Mouse (Mus musculus) liver, embryonic 15.5 days (tissue): ENCODE data around the gene Aamdc. TPM values are rescaled to one million over a fixed set of nuclear protein-coding genes. Genes with fewer than 3 reads are reported as not detected.

ENCODE experiments used
- ATAC-seq: fragments of 200-750 bp; cut with Nextera tagmentation; 2 replicates; pipeline ENCODE4 v1.8.0; 2017; ENCODE audit warnings: moderate number of reproducible peaks, mild to moderate bottlenecking, moderate library complexity; ENCODE audit not compliant: insufficient read depth
- H3K27ac ChIP-seq: fragments of 300-500 bp; sonication (generic); replicated peaks from 2 replicates; pipeline ENCODE4 v1.5.1; 2015; ENCODE audit warnings: mild to moderate bottlenecking, inconsistent platforms
- H3K27me3 ChIP-seq: fragments of 300-500 bp; sonication (generic); 2 replicates; pipeline ENCODE4 v1.6.1; 2015; ENCODE audit warnings: mild to moderate bottlenecking, inconsistent platforms
- H3K36me3 ChIP-seq: fragments of 300-500 bp; sonication (generic); replicated peaks from 2 replicates; pipeline ENCODE4 v1.6.1; 2015; ENCODE audit warnings: moderate library complexity, mild to moderate bottlenecking, inconsistent platforms
- H3K4me1 ChIP-seq: fragments of 300-500 bp; sonication (generic); replicated peaks from 2 replicates; pipeline ENCODE4 v1.6.1; 2015; ENCODE audit warnings: inconsistent platforms
- H3K4me2 ChIP-seq: fragments of 300-500 bp; sonication (generic); 2 replicates; pipeline ENCODE4 v1.6.1; 2015; ENCODE audit warnings: moderate library complexity, mild to moderate bottlenecking, inconsistent platforms
- H3K4me3 ChIP-seq: fragments of 300-500 bp; sonication (generic); replicated peaks from 2 replicates; pipeline ENCODE4 v1.5.1; 2015; ENCODE audit warnings: mild to moderate bottlenecking, inconsistent platforms
- H3K9ac ChIP-seq: fragments of 300-500 bp; sonication (generic); 2 replicates; pipeline ENCODE4 v1.6.1; 2015; ENCODE audit warnings: moderate library complexity, mild to moderate bottlenecking, inconsistent platforms
- H3K9me3 ChIP-seq: fragments of 300-500 bp; sonication (generic); replicated peaks from 2 replicates; pipeline ENCODE4 v1.6.1; 2016; ENCODE audit warnings: inconsistent platforms
- WGBS: fragments of 180-500 bp; shearing (Covaris S2); methylation state at CpG from one replicate; pipeline ENCODE4 v1.1.7; 2015; ENCODE audit warnings: mixed read lengths; ENCODE audit not compliant: insufficient replicate concordance; 5-methylcytosine and 5-hydroxymethylcytosine counted together
- polyA plus RNA-seq: library from polyadenylated mRNA; unstranded; fragments of >200 nt; fragmentation: Nextera tagmentation; extraction: Ambion mirVana; gene quantifications from 2 replicates; pipeline ENCODE4 v1.2.1, GENCODE M21; 2015

Aamdc gene
- polyA plus RNA-seq, 1 experiment from 2014 or later: 16.6 TPM

GRCm38 (mm10) chr7:97514786-97515185, 64.5 kb downstream of the Aamdc start:
- H3K36me3 ChIP-seq: peaks cover 60% of the 10 kb centered on the region
- H3K4me3 ChIP-seq: no peak overlapping the region
- ATAC-seq: no peak
- H3K27ac ChIP-seq: no peak overlapping the region
- no peaks in the 10 kb centered on the region for H3K4me1 ChIP-seq
- 63% methylated on average over 1 of the region's 1 CpGs for WGBS
- no peak overlapping the region for H3K9ac ChIP-seq
- no peaks in the 10 kb centered on the region for H3K9me3 ChIP-seq
- H3K4me2 ChIP-seq: no peak overlapping the region
- H3K27me3 ChIP-seq: no peaks in the 10 kb centered on the region

- Histone ChIP-seq H3K27me3 (no peaks in the 10 kb centered on the region), H3K4me1 (no peaks in the 10 kb centered on the region), H3K9me3 (no peaks in the 10 kb centered on the region), H3K36me3 (peaks cover 28% of the 10 kb centered on the region), H3K27ac (no peak overlapping the region), H3K9ac (no peak overlapping the region), H3K4me2 (no peak overlapping the region), H3K4me3 (no peak overlapping the region)
- no peak for ATAC-seq
- 72% methylated on average over 5 of the region's 5 CpGs for WGBS
Observed at GRCm38 (mm10) chr7:97500555-97501209, 78.6 kb downstream of the Aamdc start.

Other genes starting within 250 kb of the Aamdc start
- gene Usp35, start 247.5 kb downstream of the Aamdc start, polyA plus RNA-seq: 0.07 and 0.16 TPM in 2 replicates
- gene Kctd21, start 247.2 kb downstream of the Aamdc start, polyA plus RNA-seq: 1.2 TPM in 2 replicates
- gene Alg8, start 207.9 kb downstream of the Aamdc start, polyA plus RNA-seq: 31.0 and 31.8 TPM in 2 replicates
- gene Ndufc2, start 179.5 kb downstream of the Aamdc start, polyA plus RNA-seq: 132 and 164 TPM in 2 replicates
- 0.32 and 0.68 TPM in 2 replicates for gene Thrsp, start 161.8 kb downstream of the Aamdc start, polyA plus RNA-seq
- 9.3 and 12.0 TPM in 2 replicates for gene Kctd14, start 128.2 kb downstream of the Aamdc start, polyA plus RNA-seq
- 18.4 and 19.8 TPM in 2 replicates for gene Ints4, start 98.5 kb downstream of the Aamdc start, polyA plus RNA-seq
- gene Rsf1, start 392 bp upstream of the Aamdc start, polyA plus RNA-seq: 5.2 and 6.6 TPM in 2 replicates
- gene Clns1a, start 117.1 kb upstream of the Aamdc start, polyA plus RNA-seq: 60.6 and 61.2 TPM in 2 replicates
- 30.3 and 34.6 TPM in 2 replicates for gene Aqp11, start 158.8 kb upstream of the Aamdc start, polyA plus RNA-seq
- 9.3 and 9.5 TPM in 2 replicates for gene Pak1, start 209.0 kb upstream of the Aamdc start, polyA plus RNA-seq